Mouse (Mus musculus) embryonic facial prominence, embryonic 12.5 days (tissue): ENCODE measurements around the gene Mcemp1. TPM values are rescaled to one million over a fixed set of nuclear protein-coding genes. Genes with fewer than 3 reads are reported as not detected.

ENCODE experiments used
- ATAC-seq: fragments of 200-750 bp; cut with Nextera tagmentation; 2 replicates; pipeline ENCODE4 v1.8.0; 2017; ENCODE audit not compliant: insufficient number of reproducible peaks, insufficient read depth, low FRiP score, low TSS enrichment
- H3K27ac ChIP-seq: fragments of 300-500 bp; sonication (generic); 2 replicates; pipeline ENCODE4 v1.5.1; 2016; ENCODE audit warnings: mild to moderate bottlenecking
- H3K27me3 ChIP-seq: fragments of 300-500 bp; sonication (generic); 2 replicates; pipeline ENCODE4 v1.6.1; 2016; ENCODE audit warnings: mild to moderate bottlenecking, moderate library complexity
- H3K36me3 ChIP-seq: fragments of 300-500 bp; sonication (generic); 2 replicates; pipeline ENCODE4 v1.6.1; 2016; ENCODE audit warnings: mild to moderate bottlenecking
- H3K4me1 ChIP-seq: fragments of 300-500 bp; sonication (generic); 2 replicates; pipeline ENCODE4 v1.6.1; 2016
- H3K4me2 ChIP-seq: fragments of 300-500 bp; sonication (generic); replicated peaks from 2 replicates; pipeline ENCODE4 v1.6.1; 2016; ENCODE audit warnings: mild to moderate bottlenecking, moderate library complexity
- H3K4me3 ChIP-seq: fragments of 300-500 bp; sonication (generic); 2 replicates; pipeline ENCODE4 v1.5.1; 2016; ENCODE audit warnings: mild to moderate bottlenecking
- H3K9ac ChIP-seq: fragments of 300-500 bp; sonication (generic); 2 replicates; pipeline ENCODE4 v1.6.1; 2016; ENCODE audit warnings: mild to moderate bottlenecking, moderate library complexity
- H3K9me3 ChIP-seq: fragments of 300-500 bp; sonication (generic); 2 replicates; pipeline ENCODE4 v1.6.1; 2016; ENCODE audit warnings: mild to moderate bottlenecking, moderate library complexity
- WGBS: fragments of 180-500 bp; shearing (Covaris S2); methylation state at CpG from one replicate; pipeline ENCODE4 v1.1.7; 2016; 5-methylcytosine and 5-hydroxymethylcytosine counted together
- polyA plus RNA-seq: library from polyadenylated mRNA; unstranded; fragments of >200 nt; fragmentation: Nextera tagmentation; extraction: Ambion mirVana; gene quantifications from 2 replicates; pipeline ENCODE4 v1.2.1, GENCODE M21; 2016

The Mcemp1 gene
- polyA plus RNA-seq, 1 experiment from 2014 or later, result 0.10 TPM

DNA sequence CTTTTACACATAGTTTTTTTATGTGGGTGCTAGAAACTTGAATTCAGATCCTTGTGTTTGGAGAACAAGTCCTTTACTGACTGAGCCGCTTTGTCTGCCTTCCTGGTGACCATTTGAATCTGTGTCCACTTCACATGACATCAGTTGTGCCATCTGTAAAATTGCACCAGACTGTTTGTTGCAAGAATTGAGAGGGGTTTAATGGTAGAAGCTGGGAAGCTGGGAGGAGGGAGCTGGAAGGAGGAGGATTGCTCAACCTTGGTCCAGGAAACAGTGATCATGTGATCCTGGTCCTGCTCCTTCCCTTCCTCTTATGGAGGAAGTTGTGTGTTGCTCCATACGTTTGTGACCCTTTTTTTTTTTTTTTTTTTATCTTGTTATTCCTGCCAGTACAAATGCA lies 17.3 kb upstream of the Mcemp1 start:
- Histone ChIP-seq H3K36me3 (no peaks in the 10 kb centered on the region), H3K9me3 (no peaks in the 10 kb centered on the region), H3K27ac (no peak overlapping the region), H3K9ac (no peak overlapping the region), H3K4me3 (no peak overlapping the region), H3K4me1 (no peaks in the 10 kb centered on the region), H3K27me3 (no peaks in the 10 kb centered on the region), H3K4me2 (no peak overlapping the region)
- no peak for ATAC-seq
- 73% methylated on average over 2 of the region's 2 CpGs for WGBS

DNA sequence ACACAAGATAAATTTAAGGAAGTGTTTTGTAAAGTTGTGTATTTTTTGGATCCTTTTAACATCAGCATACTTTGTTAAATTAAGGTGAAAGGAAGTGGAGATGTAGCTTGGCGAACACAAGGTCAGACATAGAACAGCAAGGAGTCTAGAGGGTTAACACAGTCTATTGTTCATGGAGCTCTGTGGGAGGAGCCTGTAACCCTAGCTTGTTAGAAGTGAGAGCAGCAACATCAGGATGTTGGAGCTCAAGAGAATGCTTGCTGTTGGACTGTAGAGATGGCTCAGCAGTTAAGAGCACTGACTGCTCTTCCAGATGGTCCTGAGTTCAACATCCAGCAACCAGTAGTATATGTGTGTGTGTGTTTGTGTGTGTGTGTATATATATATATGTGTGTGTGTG lies 16.6 kb upstream of the Mcemp1 start:
- WGBS, result 37% methylated on average over 1 of the region's 1 CpGs

DNA sequence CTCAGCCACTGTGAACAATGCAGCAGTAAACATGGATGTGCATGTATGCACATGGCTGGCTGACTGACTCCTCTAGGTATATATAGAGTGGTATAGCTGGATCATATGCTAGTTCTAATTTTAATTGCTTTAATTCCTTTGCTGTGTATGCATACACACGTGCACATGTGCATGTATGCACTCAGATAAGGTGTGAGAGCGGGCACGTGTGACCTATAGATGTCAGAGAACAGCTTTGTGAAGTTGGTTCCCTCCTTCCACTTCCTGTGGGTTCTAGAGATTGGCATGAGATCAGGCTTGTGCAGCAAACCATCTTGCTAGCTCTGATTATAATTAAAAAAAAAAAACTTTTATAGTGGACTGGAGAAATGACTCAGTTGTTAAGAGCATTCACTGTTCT lies 12.7 kb upstream of the Mcemp1 start:
- Histone ChIP-seq H3K27ac (no peak overlapping the region), H3K9ac (no peak overlapping the region), H3K36me3 (no peaks in the 10 kb centered on the region), H3K4me1 (peaks cover 8% of the 10 kb centered on the region), H3K9me3 (no peaks in the 10 kb centered on the region), H3K27me3 (no peaks in the 10 kb centered on the region), H3K4me3 (no peak overlapping the region), H3K4me2 (no peak overlapping the region)
- 70% methylated on average over 3 of the region's 3 CpGs for WGBS
- no peak for ATAC-seq

More for the DNA sequence above, 16.6 kb upstream of the Mcemp1 start:
- Histone ChIP-seq H3K27me3 (no peaks in the 10 kb centered on the region), H3K4me3 (no peak overlapping the region), H3K4me1 (no peaks in the 10 kb centered on the region), H3K27ac (no peak overlapping the region), H3K9ac (no peak overlapping the region), H3K4me2 (no peak overlapping the region), H3K9me3 (no peaks in the 10 kb centered on the region), H3K36me3 (no peaks in the 10 kb centered on the region)
- no peak for ATAC-seq

DNA sequence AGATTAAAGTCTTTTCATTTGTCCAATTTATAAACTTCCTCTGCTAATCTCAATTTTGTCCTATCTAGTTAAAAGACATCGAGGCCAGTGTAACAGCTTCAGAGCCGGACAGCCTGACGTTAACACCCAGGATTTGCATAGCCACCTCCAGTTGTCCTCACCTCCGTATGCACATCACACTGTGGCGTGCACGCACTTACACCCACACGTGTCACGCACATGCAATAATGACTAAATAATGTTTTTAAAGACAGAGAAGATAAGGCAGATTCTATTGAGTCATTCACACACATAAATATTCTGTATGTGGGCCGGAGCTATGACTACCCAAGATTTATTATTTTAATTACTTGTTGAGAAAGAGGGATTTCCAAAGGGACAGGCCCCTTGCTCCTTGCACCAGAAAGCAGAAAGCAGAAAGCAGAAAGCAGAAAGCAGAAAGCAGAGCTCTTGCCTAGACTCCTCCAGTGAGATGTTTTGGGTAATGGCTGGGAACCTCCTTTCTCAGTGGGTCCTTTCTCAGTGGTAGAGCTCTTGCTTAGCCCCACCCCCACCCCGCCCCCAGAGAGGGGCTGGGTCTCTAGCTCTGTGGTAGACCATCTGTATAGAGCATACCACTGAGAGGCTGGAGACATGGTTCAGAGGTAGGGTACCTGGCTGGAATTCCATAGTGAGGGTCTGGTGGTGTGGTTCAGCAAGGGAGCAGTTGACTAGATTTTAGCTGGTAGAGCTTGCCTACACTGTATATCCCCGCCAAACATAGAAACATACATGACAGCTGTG lies 10.6 kb upstream of the Mcemp1 start:
- peaks cover 8% of the 10 kb centered on the region for H3K4me1 ChIP-seq
- WGBS, result 76% methylated on average over 11 of the region's 11 CpGs
- H3K9me3 ChIP-seq, result no peaks in the 10 kb centered on the region
- no peak for ATAC-seq
- no peak overlapping the region for H3K9ac ChIP-seq
- no peaks in the 10 kb centered on the region for H3K27me3 ChIP-seq
- no peak overlapping the region for H3K27ac ChIP-seq
- no peak overlapping the region for H3K4me3 ChIP-seq
- H3K4me2 ChIP-seq, result no peak overlapping the region
- H3K36me3 ChIP-seq, result no peaks in the 10 kb centered on the region

DNA sequence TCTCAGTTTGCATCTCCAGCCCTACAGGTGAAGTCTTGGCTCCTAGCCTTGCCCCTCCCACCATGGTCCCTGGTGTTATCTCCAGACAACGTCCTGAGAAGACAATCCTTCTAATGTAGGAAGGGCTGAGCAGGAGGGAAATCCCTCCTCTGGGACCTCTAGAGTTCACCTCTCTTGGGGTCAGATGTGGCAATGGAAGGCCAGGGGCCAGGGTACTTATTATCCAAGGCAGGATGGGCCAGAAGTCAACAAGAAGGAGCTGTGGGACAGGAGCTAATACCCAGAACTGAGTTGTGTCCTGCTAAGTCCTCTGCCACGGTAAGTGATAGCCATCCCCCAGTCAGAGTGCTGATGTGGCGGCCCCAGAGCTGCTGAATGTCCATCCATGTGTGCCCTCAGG lies 10.0 kb upstream of the Mcemp1 start, which contains the start of gene Retn:
Retn (plus strand) TSS at position 245 of the 400 bp plus-strand sequence.
- Histone ChIP-seq H3K4me3 (no peak within 1 kb of the TSS), H3K27ac (no peak within 1 kb of the TSS), H3K4me2 (no peak within 1 kb of the TSS), H3K36me3 (no peaks in the 10 kb centered on the region), H3K9me3 (no peaks in the 10 kb centered on the region), H3K4me1 (peaks cover 8% of the 10 kb centered on the region), H3K27me3 (no peaks in the 10 kb centered on the region), H3K9ac (no peak within 1 kb of the TSS)
- no peak for ATAC-seq
- WGBS, result 71% methylated on average over 3 of the region's 3 CpGs

DNA sequence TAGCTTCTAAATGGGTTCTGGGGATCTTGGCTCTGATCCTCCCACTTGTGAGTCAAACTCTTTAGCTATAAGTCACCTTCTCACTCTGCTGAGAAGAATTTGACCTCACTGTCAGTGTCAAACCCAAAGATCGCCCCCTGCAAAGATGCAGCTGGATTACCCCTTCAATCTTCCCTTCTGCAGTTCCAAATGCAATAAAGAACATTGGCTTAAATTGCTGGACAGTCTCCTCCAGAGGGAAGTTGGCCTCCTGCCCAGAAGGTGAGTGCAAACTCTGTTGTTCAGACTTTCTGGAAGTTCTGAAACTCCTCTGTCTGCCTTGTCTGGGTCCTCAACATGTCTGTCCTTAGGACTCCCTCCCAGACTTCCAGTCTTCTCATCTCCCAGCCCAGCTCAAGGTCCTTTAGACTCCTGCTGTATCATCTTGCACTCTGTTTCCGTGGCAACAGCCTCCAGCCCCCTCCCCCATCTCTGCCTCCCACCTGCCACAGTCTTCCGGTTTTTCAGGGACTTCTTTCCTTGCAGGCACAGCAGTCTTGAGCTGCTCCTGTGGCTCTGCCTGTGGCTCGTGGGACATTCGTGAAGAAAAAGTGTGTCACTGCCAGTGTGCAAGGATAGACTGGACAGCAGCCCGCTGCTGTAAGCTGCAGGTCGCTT lies 8.7 kb upstream of the Mcemp1 start:
- WGBS, result 24% methylated on average over 7 of the region's 7 CpGs
- peak overlapping the region; percentile 17; the same call in 1 of the 2 replicates for H3K4me2 ChIP-seq
- H3K4me1 ChIP-seq, result peaks cover 8% of the 10 kb centered on the region
- H3K9me3 ChIP-seq, result no peaks in the 10 kb centered on the region
- H3K4me3 ChIP-seq, result no peak overlapping the region
- peak; percentile 38; the same call in 1 of the 2 replicates for ATAC-seq
- H3K36me3 ChIP-seq, result no peaks in the 10 kb centered on the region
- no peak overlapping the region for H3K27ac ChIP-seq
- 0 out of 2 replicates have a peak overlapping the region, but pooled peaks have one; percentile 19 for H3K9ac ChIP-seq
- no peaks in the 10 kb centered on the region for H3K27me3 ChIP-seq

DNA sequence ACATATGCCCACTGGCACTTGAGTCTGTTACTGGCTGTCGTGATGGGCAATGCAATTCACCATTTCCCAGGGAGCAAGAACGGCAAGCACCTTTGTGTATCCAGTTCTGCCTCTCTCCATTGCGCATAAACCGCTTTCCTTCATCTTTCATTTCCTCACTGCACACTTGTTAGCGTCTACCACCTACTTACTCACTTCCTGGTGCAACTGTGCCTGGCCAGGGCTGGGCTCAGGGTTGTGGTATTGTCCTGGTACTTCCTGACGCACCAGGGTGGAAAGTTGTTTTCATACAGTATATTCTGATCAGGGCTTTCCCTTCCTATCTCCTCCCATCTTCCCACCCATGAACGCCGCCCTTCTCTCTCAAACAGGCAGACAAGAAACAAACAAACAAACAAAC lies 4.7 kb upstream of the Mcemp1 start:
- ATAC-seq, result no peak
- 79% methylated on average over 8 of the region's 8 CpGs for WGBS

DNA sequence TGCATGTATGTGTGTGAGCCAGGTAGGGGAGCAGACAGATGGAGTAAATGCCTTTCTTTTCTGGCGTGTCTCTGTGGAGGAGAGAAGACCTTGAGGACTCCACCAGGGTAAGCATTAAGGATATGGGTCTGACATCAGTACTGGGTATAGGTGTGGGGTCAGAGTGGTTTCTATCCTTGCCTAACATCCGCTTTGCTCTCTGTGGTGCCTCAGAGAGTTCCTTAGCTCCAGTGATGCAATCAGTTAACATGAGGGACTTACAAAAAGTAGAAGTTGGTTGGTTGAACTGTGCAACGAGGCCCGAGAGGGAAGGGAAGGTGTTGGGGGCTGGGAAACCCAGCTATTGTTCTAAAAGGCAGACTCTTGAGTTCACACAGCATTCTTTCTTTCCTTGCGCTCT lies 1.1 kb upstream of the Mcemp1 start:
- 59% methylated on average over 5 of the region's 5 CpGs for WGBS

More for the DNA sequence above, 4.7 kb upstream of the Mcemp1 start:
- Histone ChIP-seq H3K4me1 (peaks cover 8% of the 10 kb centered on the region), H3K4me3 (no peak overlapping the region), H3K9me3 (no peaks in the 10 kb centered on the region), H3K27ac (no peak overlapping the region), H3K9ac (no peak overlapping the region), H3K4me2 (no peak overlapping the region), H3K36me3 (no peaks in the 10 kb centered on the region), H3K27me3 (no peaks in the 10 kb centered on the region)

DNA sequence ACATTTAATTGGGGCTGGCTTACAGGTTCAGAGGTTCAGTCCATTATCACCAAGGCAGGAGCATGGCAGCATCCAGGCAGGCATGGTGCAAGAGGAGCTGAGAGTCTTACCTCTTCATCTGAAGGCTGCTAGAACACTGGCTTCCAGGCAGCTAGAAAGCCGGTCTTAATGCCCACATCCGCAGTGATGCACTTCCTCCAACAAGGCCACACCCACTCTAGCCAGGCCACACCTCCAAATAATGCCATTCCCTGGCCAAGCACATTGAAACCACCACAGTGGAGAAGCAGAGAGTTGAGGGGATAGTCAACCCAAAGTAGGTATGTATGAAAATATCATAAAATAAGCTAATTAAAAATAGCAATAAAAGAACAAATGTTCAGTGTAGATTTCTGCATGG lies 4.8 kb downstream of the Mcemp1 start:
- no peak for ATAC-seq
- Histone ChIP-seq H3K9me3 (no peaks in the 10 kb centered on the region), H3K4me3 (no peak overlapping the region), H3K36me3 (no peaks in the 10 kb centered on the region), H3K9ac (no peak overlapping the region), H3K4me1 (no peaks in the 10 kb centered on the region), H3K4me2 (no peak overlapping the region), H3K27me3 (no peaks in the 10 kb centered on the region), H3K27ac (no peak overlapping the region)
- WGBS, result 75% methylated on average over 2 of the region's 2 CpGs

More for the DNA sequence above, 1.1 kb upstream of the Mcemp1 start:
- H3K4me2 ChIP-seq, result no peak overlapping the region
- H3K36me3 ChIP-seq, result no peaks in the 10 kb centered on the region
- ATAC-seq, result no peak
- H3K27ac ChIP-seq, result no peak overlapping the region
- H3K4me3 ChIP-seq, result no peak overlapping the region
- no peaks in the 10 kb centered on the region for H3K9me3 ChIP-seq
- H3K4me1 ChIP-seq, result no peaks in the 10 kb centered on the region
- H3K9ac ChIP-seq, result no peak overlapping the region
- H3K27me3 ChIP-seq, result no peaks in the 10 kb centered on the region

DNA sequence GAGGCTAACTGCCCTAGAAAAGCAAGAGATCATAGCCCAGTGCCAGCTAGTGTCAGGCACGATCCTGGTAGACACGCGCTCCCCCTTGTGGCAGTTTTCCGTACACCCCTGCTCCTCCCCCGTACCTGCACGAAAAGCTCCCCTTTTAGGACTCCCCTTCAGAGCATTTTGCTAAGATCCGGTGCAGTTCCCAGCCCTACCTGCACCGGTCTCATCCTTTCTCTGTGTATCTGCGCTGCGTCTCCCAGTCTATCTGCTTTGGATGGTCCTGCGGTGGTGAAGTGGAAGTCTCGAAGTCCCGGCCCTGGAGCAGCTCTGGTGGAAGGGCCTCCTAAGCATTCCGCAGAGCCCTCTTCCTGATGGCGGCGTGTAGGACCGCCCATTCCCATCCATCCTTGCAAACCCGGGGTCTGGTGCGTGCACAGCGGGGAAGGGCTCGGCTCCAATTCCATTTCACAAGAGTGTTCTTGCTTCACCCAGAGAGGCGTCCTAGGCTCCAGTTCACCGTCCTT lies 6.5 kb downstream of the Mcemp1 start, which contains the start of gene Fcor:
Fcor (minus strand) TSS at position 383 of the 512 bp plus-strand sequence.
- peak within 1 kb of the TSS; percentile 53 for H3K4me2 ChIP-seq
- H3K27me3 ChIP-seq, result no peaks in the 10 kb centered on the region
- peak within 1 kb of the TSS; percentile 67 for H3K27ac ChIP-seq
- H3K9me3 ChIP-seq, result no peaks in the 10 kb centered on the region
- H3K4me1 ChIP-seq, result no peaks in the 10 kb centered on the region
- no peaks in the 10 kb centered on the region for H3K36me3 ChIP-seq
- H3K4me3 ChIP-seq, result peak within 1 kb of the TSS; percentile 49
- peak; percentile 85 for ATAC-seq
- under 1% methylated on average over 23 of the region's 23 CpGs for WGBS
- H3K9ac ChIP-seq, result peak within 1 kb of the TSS; percentile 51

DNA sequence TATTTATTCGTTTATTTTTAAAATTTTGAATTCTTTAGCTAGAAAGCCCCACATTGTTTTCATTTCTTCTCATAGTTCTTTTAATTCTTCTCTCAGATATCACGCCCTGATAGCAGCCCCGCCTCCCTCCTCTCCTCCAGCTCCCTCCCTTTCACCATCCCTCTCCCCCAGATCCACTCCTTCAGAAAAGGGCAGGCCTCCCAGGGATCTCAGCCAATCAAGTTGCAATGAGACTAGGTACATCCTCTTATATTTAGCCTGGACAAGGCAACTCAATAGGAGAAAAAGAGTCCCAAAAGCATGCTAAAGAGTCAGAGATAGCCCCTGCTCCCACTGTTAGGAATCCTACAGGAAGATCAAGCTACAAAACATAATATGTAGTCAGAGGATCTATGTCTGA lies 9.1 kb downstream of the Mcemp1 start:
- Histone ChIP-seq H3K4me2 (no peak overlapping the region), H3K36me3 (peaks cover 9% of the 10 kb centered on the region), H3K27me3 (no peaks in the 10 kb centered on the region), H3K9ac (no peak overlapping the region), H3K4me1 (peaks cover 3% of the 10 kb centered on the region; the same call in 1 of the 2 replicates), H3K4me3 (no peak overlapping the region), H3K9me3 (no peaks in the 10 kb centered on the region), H3K27ac (no peak overlapping the region)
- no peak for ATAC-seq
- 52% methylated on average over 3 of the region's 3 CpGs for WGBS
